Mouse (Mus musculus) small intestine, adult 2 months (tissue): Measurements from ENCODE around the gene Cop1.

Source experiments
- CTCF ChIP-seq: fragments of 200-500 bp; IDR thresholded peaks from 2 replicates; pipeline ENCODE4 v1.5.1; 2012; ENCODE audit warnings: low read depth, mild to moderate bottlenecking, control low read depth, inconsistent platforms, low read length, moderate library complexity, mixed read lengths; ENCODE audit not compliant: insufficient replicate concordance, insufficient read length; ENCODE audit errors: extremely low read depth
- POLR2A ChIP-seq: fragments of 200-500 bp; IDR thresholded peaks from 2 replicates; pipeline ENCODE4 v1.6.1; 2012; ENCODE audit warnings: low read depth, mild to moderate bottlenecking, control low read depth, inconsistent platforms, low read length, moderate library complexity

GRCm38 (mm10) chr1:159388565-159389024, 156.5 kb downstream of the Cop1 start:
- TF ChIP-seq CTCF (no peak), POLR2A (no peak)
